Mouse (Mus musculus) liver, adult 2 months (tissue): ENCODE measurements around the gene Cuedc1.

Experiments used
- CTCF ChIP-seq: fragments of 200-500 bp; IDR thresholded peaks from 2 replicates; pipeline ENCODE4 v1.5.1; 2011; ENCODE audit warnings: low read depth, low read length, control low read depth
- POLR2A ChIP-seq: fragments of 200-500 bp; IDR thresholded peaks from 2 replicates; pipeline ENCODE4 v1.6.1; 2011; ENCODE audit warnings: low read length, control low read depth; ENCODE audit not compliant: insufficient read depth; ENCODE audit errors: extremely low read depth

- TF ChIP-seq CTCF (no peak), POLR2A (no peak)
These were observed 88.5 kb downstream of the Cuedc1 start for GRCm38 (mm10) chr11:88186078-88186946.
